18 mouse cellular contexts compared by ENCODE assay signal in genomic region chr4:145244676-145245075, GRCm38 (mm10). TPM values are rescaled to one million over a fixed set of nuclear protein-coding genes. Genes with fewer than 3 reads are reported as not detected.
DNase-seq lines count a peak whose midpoint lies in the region; ATAC-seq lines count a peak whose summit lies in the region.
"Had no signal": no experiment of that assay in that cellular context is flagged by ENCODE, and none has a peak within 500 bp of the region (broad histone marks: within the 10 kb centered on the region; RNA-seq: fewer than 3 reads in every experiment).

No protein-coding gene starts in this region.

- 0 out of 2 replicates have a peak, but pooled peaks cover 4% of the 10 kb centered on the region for H3K4me1 ChIP-seq in heart, embryonic 11.5 days (ENCODE audit: control insufficient read depth, insufficient read depth, low read length)
- H3K4me1 ChIP-seq in megakaryocyte, embryonic 14.5 days = peaks cover 70% of the 10 kb centered on the region
- H3K4me1 ChIP-seq in liver, embryonic 16.5 days (ENCODE audit: control insufficient read depth, low read depth, low read length) = peaks cover 8% of the 10 kb centered on the region
- peaks cover 8% of the 10 kb centered on the region for H3K4me1 ChIP-seq in hindbrain, embryonic 12.5 days

- no peak overlapping the region for H3K4me3 ChIP-seq in heart, embryonic 11.5 days (ENCODE audit: low read depth, low read length)
- H3K4me3 ChIP-seq in megakaryocyte, embryonic 14.5 days (replicated peaks) = peak overlapping the region; percentile 94
- no peak overlapping the region for H3K4me3 ChIP-seq in liver, embryonic 16.5 days (ENCODE audit: low read depth, low read length)
- no peak overlapping the region for H3K4me3 ChIP-seq in hindbrain, embryonic 12.5 days
- H3K4me3 ChIP-seq: embryonic facial prominence, embryonic 10.5 days; forebrain, embryonic 13.5 days; heart, embryonic 12.5 days; hindbrain, embryonic 10.5 days; hindbrain, embryonic 15.5 days had no signal

- no peak overlapping the region for H3K4me2 ChIP-seq in heart, embryonic 11.5 days
- H3K4me2 ChIP-seq in liver, embryonic 16.5 days (ENCODE audit: low read depth, low read length) = 0 out of 2 replicates have a peak overlapping the region, but pooled peaks have one; percentile 66
- H3K4me2 ChIP-seq in hindbrain, embryonic 12.5 days (replicated peaks) = no peak overlapping the region
- H3K4me2 ChIP-seq: forebrain, embryonic 13.5 days had no signal

- peaks cover 38% of the 10 kb centered on the region for H3K27me3 ChIP-seq in heart, embryonic 11.5 days (ENCODE audit: control insufficient read depth, insufficient read depth, low read length)
- H3K27me3 ChIP-seq in megakaryocyte, embryonic 14.5 days (replicated peaks) = peaks cover 48% of the 10 kb centered on the region
- H3K27me3 ChIP-seq in liver, embryonic 16.5 days (ENCODE audit: control insufficient read depth, insufficient read depth, low read depth, low read length) = no peaks in the 10 kb centered on the region; the same call in 1 of the 2 replicates
- peaks cover 34% of the 10 kb centered on the region for H3K27me3 ChIP-seq in hindbrain, embryonic 12.5 days

- H3K36me3 ChIP-seq in heart, embryonic 11.5 days (ENCODE audit: control insufficient read depth, insufficient read depth, low read length) = no peaks in the 10 kb centered on the region
- peaks cover 3% of the 10 kb centered on the region for H3K36me3 ChIP-seq in megakaryocyte, embryonic 14.5 days (replicated peaks; ENCODE audit: low read length)
- no peaks in the 10 kb centered on the region for H3K36me3 ChIP-seq in liver, embryonic 16.5 days (ENCODE audit: control insufficient read depth, insufficient read depth)
- H3K36me3 ChIP-seq in hindbrain, embryonic 12.5 days = no peaks in the 10 kb centered on the region
- H3K36me3 ChIP-seq: embryonic facial prominence, embryonic 10.5 days; heart, embryonic 12.5 days; hindbrain, embryonic 10.5 days; hindbrain, embryonic 15.5 days had no signal

- no peak for ATAC-seq in heart, embryonic 11.5 days (replicated peaks; ENCODE audit: insufficient number of reproducible peaks, low FRiP score, low TSS enrichment)
- no peak for ATAC-seq in megakaryocyte, adult 5-6 weeks (ENCODE audit: poor library complexity, severe bottlenecking)
- no peak for ATAC-seq in liver, embryonic 16.5 days (ENCODE audit: low read depth)
- ATAC-seq in hindbrain, embryonic 12.5 days (ENCODE audit: low FRiP score) = no peak
- ATAC-seq: forebrain, embryonic 13.5 days; forebrain, postnatal 0 days had no signal

- no peaks in the 10 kb centered on the region for H3K9me3 ChIP-seq in heart, embryonic 11.5 days (replicated peaks; ENCODE audit: control insufficient read depth, low read length)
- no peaks in the 10 kb centered on the region for H3K9me3 ChIP-seq in megakaryocyte, embryonic 14.5 days
- H3K9me3 ChIP-seq in liver, embryonic 16.5 days (replicated peaks; ENCODE audit: control insufficient read depth, low read length) = no peaks in the 10 kb centered on the region
- H3K9me3 ChIP-seq in hindbrain, embryonic 12.5 days (replicated peaks) = no peaks in the 10 kb centered on the region
- H3K9me3 ChIP-seq: embryonic facial prominence, embryonic 10.5 days; forebrain, embryonic 13.5 days; heart, embryonic 12.5 days; hindbrain, embryonic 10.5 days; hindbrain, embryonic 15.5 days had no signal

- H3K27ac ChIP-seq in heart, embryonic 11.5 days (ENCODE audit: low read depth, low read length) = no peak overlapping the region
- no peak overlapping the region for H3K27ac ChIP-seq in liver, embryonic 16.5 days (ENCODE audit: low read length)
- H3K27ac ChIP-seq in hindbrain, embryonic 12.5 days = no peak overlapping the region
- H3K27ac ChIP-seq: embryonic facial prominence, embryonic 10.5 days; forebrain, embryonic 13.5 days; heart, adult 2 months; hindbrain, embryonic 10.5 days; hindbrain, embryonic 15.5 days had no signal

- no peak overlapping the region for H3K9ac ChIP-seq in heart, embryonic 11.5 days (ENCODE audit: low read depth, low read length)
- H3K9ac ChIP-seq in liver, embryonic 16.5 days (ENCODE audit: low read depth, low read length) = no peak overlapping the region
- no peak overlapping the region for H3K9ac ChIP-seq in hindbrain, embryonic 12.5 days
- H3K9ac ChIP-seq: forebrain, embryonic 13.5 days; forebrain, postnatal 0 days; heart, embryonic 12.5 days; hindbrain, embryonic 15.5 days had no signal

- WGBS in heart, embryonic 11.5 days (ENCODE audit: insufficient replicate concordance) = 84% methylated on average over 2 of the region's 2 CpGs
- 59% methylated on average over 2 of the region's 2 CpGs for WGBS in liver, embryonic 16.5 days (ENCODE audit: insufficient replicate concordance)
- 93% methylated on average over 2 of the region's 2 CpGs for WGBS in hindbrain, embryonic 12.5 days

- peak; percentile 84 for DNase-seq in heart, adult 11 months
- DNase-seq in layer of hippocampus, adult 18-20 months (ENCODE audit: low spot score in 2 of 2) = no peak
- DNase-seq: adrenal gland, postnatal 10 days; cerebellum, adult 2 months; cerebellum, postnatal 10 days; forebrain, postnatal 0 days; gastrocnemius, postnatal 10 days; heart, adult 2 months had no signal

RNA-seq across cellular contexts. Expression of gene Tnfrsf1b, which starts 2.0 kb away (rescaled TPM):
- 2.3 and 3.8 TPM in 2 replicates for polyA plus RNA-seq in heart, embryonic 11.5 days (2014; fragmentation: Nextera tagmentation; extraction: Ambion mirVana)
- polyA plus RNA-seq in megakaryocyte, embryonic 14.5 days (2012; ENCODE audit: insufficient read depth, low replicate concordance) = 2.3 and 9.7 TPM in 2 replicates
- total RNA-seq in megakaryocyte, adult 5-6 weeks (2015) = 107 and 112 TPM in 2 replicates
- total RNA-seq in megakaryocyte, adult 5-6 weeks (2017) = 113 and 122 TPM in 2 replicates
- polyA plus RNA-seq in liver, embryonic 16.5 days (2015; fragmentation: Nextera tagmentation; extraction: Ambion mirVana) = 8.8 and 10.3 TPM in 2 replicates
- polyA plus RNA-seq in hindbrain, embryonic 12.5 days (2016; fragmentation: Nextera tagmentation; extraction: Ambion mirVana) = 2.6 and 3.4 TPM in 2 replicates
- 1 to 10 TPM; 2.8 to 3.4 TPM for total RNA-seq in layer of hippocampus, adult 18-20 months (2021)

RNA-seq across cellular contexts. Expression of gene Vps13d, which starts 49.9 kb away (rescaled TPM):
- polyA plus RNA-seq in heart, embryonic 11.5 days (2014; fragmentation: Nextera tagmentation; extraction: Ambion mirVana) = 10.5 and 12.0 TPM in 2 replicates
- 1.7 and 20.6 TPM in 2 replicates for polyA plus RNA-seq in megakaryocyte, embryonic 14.5 days (2012; ENCODE audit: insufficient read depth, low replicate concordance)
- total RNA-seq in megakaryocyte, adult 5-6 weeks (2015) = 22.2 and 24.0 TPM in 2 replicates
- total RNA-seq in megakaryocyte, adult 5-6 weeks (2017) = 40.0 and 59.4 TPM in 2 replicates
- 2.9 and 3.7 TPM in 2 replicates for polyA plus RNA-seq in liver, embryonic 16.5 days (2015; fragmentation: Nextera tagmentation; extraction: Ambion mirVana)
- polyA plus RNA-seq in hindbrain, embryonic 12.5 days (2016; fragmentation: Nextera tagmentation; extraction: Ambion mirVana) = 6.7 and 7.2 TPM in 2 replicates
- 10 to 100 TPM; 62.2 to 72.8 TPM for total RNA-seq in layer of hippocampus, adult 18-20 months (2021)
